Mouse (Mus musculus): ENCODE results near the gene Gsg1l2. TPM values are rescaled to one million over a fixed set of nuclear protein-coding genes. Genes with fewer than 3 reads are reported as not detected.

The Gsg1l2 gene
- polyA plus RNA-seq, 1 experiment from 2014 or later, result not detected

GRCm38 (mm10) chr11:67738846-67739490, 35.4 kb upstream of the Gsg1l2 start:
- no peaks in the 10 kb centered on the region for H3K36me3 ChIP-seq (ENCODE audit: insufficient read depth)
- no peak for TF ChIP-seq CTCF (IDR thresholded peaks at IDR 0.05; ENCODE audit: low read depth)
- ATAC-seq (ENCODE audit: insufficient read depth), result no peak
- H3K9me3 ChIP-seq (ENCODE audit: low read depth, low read length), result no peaks in the 10 kb centered on the region
- H3K27ac ChIP-seq (ENCODE audit: low read depth), result no peak overlapping the region
- 72% methylated on average over 5 of the region's 5 CpGs for WGBS
- H3K4me1 ChIP-seq (ENCODE audit: insufficient read depth), result no peaks in the 10 kb centered on the region
- peak; percentile 61 for DNase-seq
- no peak overlapping the region for H3K4me3 ChIP-seq (ENCODE audit: low read depth, low read length)
- H3K27me3 ChIP-seq (ENCODE audit: insufficient read depth, low read length), result no peaks in the 10 kb centered on the region
- no peak overlapping the region for H3K9ac ChIP-seq
- no peak overlapping the region for H3K4me2 ChIP-seq

DNA sequence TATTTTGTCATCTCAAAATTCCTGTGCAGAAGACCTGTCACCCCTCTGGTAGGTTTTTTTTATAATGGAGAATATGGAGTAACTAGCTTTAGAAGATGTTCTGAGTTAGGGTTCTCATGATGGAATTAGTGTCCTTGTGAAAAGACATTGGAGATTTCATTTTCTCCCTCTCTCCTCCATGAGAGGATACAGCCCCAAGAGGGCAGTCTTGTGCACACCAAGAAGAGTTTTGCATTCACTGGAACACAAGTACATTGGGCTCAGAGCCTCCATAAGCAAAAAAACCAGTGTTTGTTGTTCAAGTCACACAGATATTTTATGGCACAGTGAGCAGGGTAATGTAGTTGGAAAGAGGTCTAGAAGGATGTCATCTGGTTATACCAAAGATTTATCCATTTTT, 32.8 kb upstream of the Gsg1l2 start:
- no peaks in the 10 kb centered on the region for H3K27me3 ChIP-seq (ENCODE audit: insufficient read depth, low read length)
- no peak overlapping the region for H3K4me2 ChIP-seq
- no peaks in the 10 kb centered on the region for H3K9me3 ChIP-seq (ENCODE audit: low read depth, low read length)
- H3K36me3 ChIP-seq (ENCODE audit: insufficient read depth), result no peaks in the 10 kb centered on the region
- H3K4me1 ChIP-seq (ENCODE audit: insufficient read depth), result no peaks in the 10 kb centered on the region
- no peak for DNase-seq
- TF ChIP-seq CTCF (IDR thresholded peaks at IDR 0.05; ENCODE audit: low read depth), result 0 out of 2 replicates have a peak, but pooled peaks have one; percentile 5
- no peak for ATAC-seq (ENCODE audit: insufficient read depth)
- no peak overlapping the region for H3K4me3 ChIP-seq (ENCODE audit: low read depth, low read length)
- no peak overlapping the region for H3K27ac ChIP-seq (ENCODE audit: low read depth)
- no peak overlapping the region for H3K9ac ChIP-seq

GRCm38 (mm10) chr11:67756287-67756686, 18.1 kb upstream of the Gsg1l2 start:
- no peak for TF ChIP-seq CTCF (IDR thresholded peaks at IDR 0.05; ENCODE audit: low read depth)
- whole genome bisulfite sequencing, result 88% methylated on average over 1 of the region's 1 CpGs
- no peak overlapping the region for H3K27ac ChIP-seq (ENCODE audit: low read depth)
- no peaks in the 10 kb centered on the region for H3K9me3 ChIP-seq (ENCODE audit: low read depth, low read length)
- ATAC-seq (ENCODE audit: insufficient read depth) (no peak), DNase-seq (no peak)
- H3K4me2 ChIP-seq, result no peak overlapping the region
- no peak overlapping the region for H3K4me3 ChIP-seq (ENCODE audit: low read depth, low read length)
- no peak overlapping the region for H3K9ac ChIP-seq
- H3K4me1 ChIP-seq (ENCODE audit: insufficient read depth), result no peaks in the 10 kb centered on the region
- H3K27me3 ChIP-seq (ENCODE audit: insufficient read depth, low read length), result no peaks in the 10 kb centered on the region
- no peaks in the 10 kb centered on the region for H3K36me3 ChIP-seq (ENCODE audit: insufficient read depth)

GRCm38 (mm10) chr11:67757373-67758167, 16.8 kb upstream of the Gsg1l2 start:
- DNase-seq (no peak), ATAC-seq (ENCODE audit: insufficient read depth) (no peak)
- TF ChIP-seq CTCF (IDR thresholded peaks at IDR 0.05; ENCODE audit: low read depth), result peak; percentile 22; the same call in 1 of the 2 replicates
- Histone ChIP-seq H3K27ac (ENCODE audit: low read depth) (no peak overlapping the region), H3K9ac (no peak overlapping the region), H3K36me3 (ENCODE audit: insufficient read depth) (no peaks in the 10 kb centered on the region), H3K27me3 (ENCODE audit: insufficient read depth, low read length) (no peaks in the 10 kb centered on the region), H3K4me1 (ENCODE audit: insufficient read depth) (no peaks in the 10 kb centered on the region), H3K9me3 (ENCODE audit: low read depth, low read length) (no peaks in the 10 kb centered on the region), H3K4me2 (no peak overlapping the region), H3K4me3 (ENCODE audit: low read depth, low read length) (no peak overlapping the region)
- WGBS, result 60% methylated on average over 15 of the region's 15 CpGs

DNA sequence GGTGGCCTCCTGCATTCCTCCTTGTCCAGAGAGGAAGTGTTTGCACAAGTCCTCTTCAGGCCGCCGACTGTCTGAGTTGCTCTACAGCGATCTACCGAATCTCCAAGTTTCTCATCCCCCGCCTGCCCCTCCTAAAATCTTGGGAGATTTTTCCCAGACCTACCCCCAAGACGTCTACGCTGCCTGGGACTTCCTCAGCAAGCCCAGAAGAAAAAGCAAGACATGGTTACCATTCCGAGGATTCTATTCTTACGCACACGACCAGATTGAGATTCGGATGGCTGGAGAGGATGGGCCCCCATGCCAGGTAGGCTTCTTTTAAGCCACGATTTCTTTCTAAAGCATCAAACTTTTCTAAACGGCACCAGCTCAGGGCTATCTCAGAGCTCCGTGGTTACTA, 3.4 kb upstream of the Gsg1l2 start, which contains the start of gene Glp2r:
Gene Glp2r, minus strand, starts transcription at position 101 of the 400 bp plus-strand sequence.
- 51% methylated on average over 14 of the region's 14 CpGs for WGBS
- ATAC-seq (ENCODE audit: insufficient read depth) (no peak), DNase-seq (no peak)
- Histone ChIP-seq H3K4me3 (ENCODE audit: low read depth, low read length) (no peak within 1 kb of the TSS), H3K4me2 (no peak within 1 kb of the TSS), H3K9me3 (ENCODE audit: low read depth, low read length) (no peaks in the 10 kb centered on the region), H3K9ac (no peak within 1 kb of the TSS), H3K27ac (ENCODE audit: low read depth) (no peak within 1 kb of the TSS), H3K27me3 (ENCODE audit: insufficient read depth, low read length) (no peaks in the 10 kb centered on the region), H3K4me1 (ENCODE audit: insufficient read depth) (no peaks in the 10 kb centered on the region), H3K36me3 (ENCODE audit: insufficient read depth) (no peaks in the 10 kb centered on the region)
- no peak for TF ChIP-seq CTCF (IDR thresholded peaks at IDR 0.05; ENCODE audit: low read depth)

DNA sequence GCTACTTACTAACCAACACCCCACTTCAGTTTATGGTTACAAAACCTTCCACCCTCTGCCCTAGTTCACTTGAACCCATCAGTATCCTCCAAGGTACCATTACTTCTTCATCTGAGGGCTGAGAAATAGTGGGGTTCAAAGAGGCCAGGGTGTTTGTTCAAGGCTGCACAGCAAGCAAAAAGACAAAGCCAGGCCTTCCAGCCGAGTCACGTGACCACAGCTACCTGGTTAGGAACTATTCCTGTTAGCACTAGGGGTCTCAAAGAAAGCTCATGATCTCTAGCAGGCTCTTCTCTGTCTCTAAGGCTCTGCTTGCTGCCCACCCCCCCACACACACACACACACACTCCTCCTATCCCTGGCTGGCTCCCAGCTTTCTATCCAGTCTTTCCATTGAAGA, 2.7 kb upstream of the Gsg1l2 start:
- H3K27ac ChIP-seq (ENCODE audit: low read depth), result no peak overlapping the region
- no peaks in the 10 kb centered on the region for H3K36me3 ChIP-seq (ENCODE audit: insufficient read depth)
- no peaks in the 10 kb centered on the region for H3K4me1 ChIP-seq (ENCODE audit: insufficient read depth)
- H3K4me3 ChIP-seq (ENCODE audit: low read depth, low read length), result no peak overlapping the region
- ATAC-seq (ENCODE audit: insufficient read depth) (no peak), DNase-seq (no peak)
- no peaks in the 10 kb centered on the region for H3K9me3 ChIP-seq (ENCODE audit: low read depth, low read length)
- WGBS, result 81% methylated on average over 2 of the region's 2 CpGs
- no peaks in the 10 kb centered on the region for H3K27me3 ChIP-seq (ENCODE audit: insufficient read depth, low read length)
- TF ChIP-seq CTCF (IDR thresholded peaks at IDR 0.05; ENCODE audit: low read depth), result no peak
- H3K9ac ChIP-seq, result no peak overlapping the region
- H3K4me2 ChIP-seq, result no peak overlapping the region

DNA sequence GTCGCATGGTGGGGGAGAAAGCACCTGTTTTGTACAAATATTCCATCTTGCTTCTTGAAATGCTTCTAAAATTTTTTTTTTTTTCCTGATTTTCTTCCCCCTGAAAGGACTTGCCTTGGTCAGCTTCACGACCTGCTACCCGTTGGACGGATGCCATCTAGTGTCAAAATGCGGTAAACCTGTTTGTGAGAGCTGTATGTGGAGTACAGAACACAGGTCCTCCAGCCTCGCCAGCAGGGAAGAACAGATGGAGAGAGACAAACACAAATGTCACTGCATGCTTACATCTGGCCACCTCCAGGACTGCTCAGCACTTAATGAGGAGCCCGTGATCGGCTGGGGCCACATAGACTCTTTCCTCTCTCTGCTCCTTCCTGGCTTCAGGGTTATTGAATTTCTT, 1.8 kb upstream of the Gsg1l2 start:
- no peaks in the 10 kb centered on the region for H3K4me1 ChIP-seq (ENCODE audit: insufficient read depth)
- DNase-seq, result peak; percentile 86
- H3K4me2 ChIP-seq, result no peak overlapping the region
- 14% methylated on average over 8 of the region's 8 CpGs for WGBS
- TF ChIP-seq CTCF (IDR thresholded peaks at IDR 0.05; ENCODE audit: low read depth), result peak; percentile 63
- H3K9ac ChIP-seq, result no peak overlapping the region
- H3K27me3 ChIP-seq (ENCODE audit: insufficient read depth, low read length), result no peaks in the 10 kb centered on the region
- no peak overlapping the region for H3K27ac ChIP-seq (ENCODE audit: low read depth)
- no peaks in the 10 kb centered on the region for H3K9me3 ChIP-seq (ENCODE audit: low read depth, low read length)
- no peaks in the 10 kb centered on the region for H3K36me3 ChIP-seq (ENCODE audit: insufficient read depth)
- H3K4me3 ChIP-seq (ENCODE audit: low read depth, low read length), result no peak overlapping the region
- peak; percentile 38; the same call in 1 of the 2 replicates for ATAC-seq (ENCODE audit: insufficient read depth)
